Mouse (Mus musculus) testis, adult 2 months (tissue): ENCODE data around the gene Pum2. TPM values are rescaled to one million over a fixed set of nuclear protein-coding genes. Genes with fewer than 3 reads are reported as not detected.

ENCODE experiments used
- H3K27ac ChIP-seq: fragments of 200-500 bp; 2 replicates; pipeline ENCODE4 v1.5.1; 2012; ENCODE audit warnings: low read depth, low read length; ENCODE audit not compliant: control insufficient read depth, insufficient read depth
- H3K27me3 ChIP-seq: fragments of 200-500 bp; 2 replicates; pipeline ENCODE4 v1.6.1; 2012; ENCODE audit warnings: mild to moderate bottlenecking, low read length, moderate library complexity; ENCODE audit not compliant: control insufficient read depth, insufficient read depth
- H3K36me3 ChIP-seq: fragments of 200-500 bp; 2 replicates; pipeline ENCODE4 v1.6.1; 2012; ENCODE audit warnings: mild to moderate bottlenecking, low read length; ENCODE audit not compliant: control insufficient read depth, insufficient read depth
- H3K4me1 ChIP-seq: fragments of 200-500 bp; 2 replicates; pipeline ENCODE4 v1.6.1; 2012; ENCODE audit warnings: low read length; ENCODE audit not compliant: control insufficient read depth, insufficient read depth
- H3K4me3 ChIP-seq: fragments of 200-500 bp; 2 replicates; pipeline ENCODE4 v1.5.1; 2012; ENCODE audit warnings: low read depth, mild to moderate bottlenecking, low read length, moderate library complexity, mixed read lengths; ENCODE audit not compliant: control insufficient read depth
- CTCF ChIP-seq: fragments of 200-500 bp; IDR thresholded peaks from 2 replicates; pipeline ENCODE4 v1.5.1; 2012; ENCODE audit warnings: low read depth, mild to moderate bottlenecking, inconsistent platforms, low read length, moderate library complexity; ENCODE audit not compliant: control insufficient read depth, insufficient read depth, insufficient replicate concordance
- POLR2A ChIP-seq: fragments of 200-500 bp; IDR thresholded peaks from 2 replicates; pipeline ENCODE4 v1.6.1; 2012; ENCODE audit warnings: low read depth, mild to moderate bottlenecking, inconsistent platforms, low read length, moderate library complexity; ENCODE audit not compliant: control insufficient read depth
- polyA plus RNA-seq: library from polyadenylated mRNA; depleted of rRNA; stranded (reverse); fragments of >200 nt; gene quantifications from 2 replicates; pipeline ENCODE4 v1.2.3, GENCODE M21; 2012

The Pum2 gene
- polyA plus RNA-seq, 1 experiment = 32.2 TPM

DNA sequence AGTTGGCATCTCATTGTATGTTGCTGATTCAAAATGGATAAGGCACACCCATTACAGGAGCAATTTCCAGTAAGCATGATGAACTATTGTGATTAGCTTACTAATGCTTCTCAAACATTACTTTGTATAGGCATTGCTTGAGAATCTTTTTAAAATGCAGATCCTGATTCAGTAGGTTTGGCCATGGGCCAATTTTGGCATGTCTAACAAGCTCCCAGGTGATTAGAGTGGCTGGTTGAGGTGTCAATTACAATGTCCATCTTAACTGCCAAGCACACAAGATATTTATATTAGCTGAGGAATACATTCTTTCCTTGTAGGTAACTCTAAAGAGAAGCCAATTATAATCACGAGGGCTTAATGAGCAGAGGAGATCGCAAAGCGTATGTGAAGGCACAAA, 4.1 kb upstream of the Pum2 start:
- Histone ChIP-seq H3K27ac (no peak overlapping the region), H3K36me3 (no peaks in the 10 kb centered on the region), H3K4me1 (peaks cover 2% of the 10 kb centered on the region; the same call in 1 of the 2 replicates), H3K27me3 (no peaks in the 10 kb centered on the region), H3K4me3 (no peak overlapping the region)
- TF ChIP-seq POLR2A (no peak), CTCF (no peak)

DNA sequence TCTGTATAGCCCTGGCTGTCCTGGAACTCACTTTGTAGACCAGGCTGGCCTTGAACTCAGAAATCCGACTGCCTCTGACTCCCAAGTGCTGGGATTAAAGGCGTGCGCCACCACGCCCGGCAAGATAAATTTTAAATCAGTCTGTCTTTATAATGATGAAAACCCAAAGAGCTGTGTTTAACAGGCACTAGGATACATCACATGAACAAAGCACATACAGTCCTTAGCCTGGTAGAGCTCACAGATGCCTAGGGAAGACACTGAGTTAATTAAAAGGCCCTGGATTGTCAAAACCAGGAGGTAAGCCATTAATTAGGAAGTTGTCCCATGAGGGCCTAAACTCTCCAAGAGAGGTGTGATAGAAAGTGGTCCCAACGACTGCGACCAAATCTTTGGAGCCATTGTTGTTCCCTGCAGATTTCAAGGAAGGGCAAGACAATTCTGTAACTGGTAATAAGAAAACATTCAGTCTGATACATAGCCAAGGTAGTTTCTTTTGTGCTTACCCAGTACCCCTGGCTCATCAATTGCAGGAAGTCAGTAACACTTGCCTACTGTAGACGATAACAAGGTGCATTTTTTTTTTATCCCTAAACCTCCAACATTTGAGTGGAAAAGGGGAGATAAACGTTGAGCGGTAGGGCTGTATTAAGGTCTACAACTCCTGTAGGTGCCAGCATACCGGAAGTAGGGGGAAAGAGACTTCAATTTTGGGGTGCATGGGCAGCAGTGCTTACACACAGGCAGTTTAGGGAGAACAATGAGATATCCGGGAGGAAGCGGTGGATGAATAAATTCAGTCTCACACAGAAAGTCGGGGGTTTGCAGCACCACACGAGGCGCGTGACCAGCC, 587 bp upstream of the Pum2 start:
- Histone ChIP-seq H3K27me3 (no peaks in the 10 kb centered on the region), H3K4me1 (peaks cover 2% of the 10 kb centered on the region; the same call in 1 of the 2 replicates), H3K27ac (peak overlapping the region; percentile 47), H3K36me3 (no peaks in the 10 kb centered on the region), H3K4me3 (peak overlapping the region; percentile 83)
- no peak for TF ChIP-seq POLR2A
- TF ChIP-seq CTCF = no peak

GRCm38 (mm10) chr12:8674377-8674864, 487 bp downstream of the Pum2 start:
- no peaks in the 10 kb centered on the region for H3K27me3 ChIP-seq
- TF ChIP-seq POLR2A (no peak), CTCF (no peak)
- peak overlapping the region; percentile 99 for H3K4me3 ChIP-seq
- peak overlapping the region; percentile 99 for H3K27ac ChIP-seq
- no peaks in the 10 kb centered on the region for H3K36me3 ChIP-seq
- peaks cover 2% of the 10 kb centered on the region; the same call in 1 of the 2 replicates for H3K4me1 ChIP-seq

- Histone ChIP-seq H3K4me1 (peaks cover 2% of the 10 kb centered on the region; the same call in 1 of the 2 replicates), H3K4me3 (peak overlapping the region; percentile 99), H3K27ac (peak overlapping the region; percentile 82), H3K27me3 (no peaks in the 10 kb centered on the region), H3K36me3 (no peaks in the 10 kb centered on the region)
- TF ChIP-seq POLR2A = no peak
- no peak for TF ChIP-seq CTCF
Measured at GRCm38 (mm10) chr12:8674891-8675341, 982 bp downstream of the Pum2 start.

- H3K4me1 ChIP-seq = peaks cover 2% of the 10 kb centered on the region; the same call in 1 of the 2 replicates
- H3K27me3 ChIP-seq = no peaks in the 10 kb centered on the region
- H3K36me3 ChIP-seq = no peaks in the 10 kb centered on the region
- peak overlapping the region; percentile 99 for H3K4me3 ChIP-seq
- H3K27ac ChIP-seq = peak overlapping the region; percentile 36; the same call in 1 of the 2 replicates
- TF ChIP-seq CTCF (no peak), POLR2A (no peak)
Measured at GRCm38 (mm10) chr12:8675361-8675760, 1.4 kb downstream of the Pum2 start.

- Histone ChIP-seq H3K4me3 (no peak overlapping the region), H3K27me3 (no peaks in the 10 kb centered on the region), H3K27ac (no peak overlapping the region), H3K4me1 (peaks cover 2% of the 10 kb centered on the region; the same call in 1 of the 2 replicates), H3K36me3 (no peaks in the 10 kb centered on the region)
- TF ChIP-seq POLR2A = no peak
- no peak for TF ChIP-seq CTCF
Measured at GRCm38 (mm10) chr12:8676341-8676740, 2.4 kb downstream of the Pum2 start.

- H3K36me3 ChIP-seq = no peaks in the 10 kb centered on the region
Measured at GRCm38 (mm10) chr12:8677926-8678325, 4.0 kb downstream of the Pum2 start.

More at GRCm38 (mm10) chr12:8677926-8678325, 4.0 kb downstream of the Pum2 start:
- no peak overlapping the region for H3K4me3 ChIP-seq
- TF ChIP-seq CTCF = no peak
- TF ChIP-seq POLR2A = no peak
- H3K27me3 ChIP-seq = no peaks in the 10 kb centered on the region
- peaks cover 2% of the 10 kb centered on the region; the same call in 1 of the 2 replicates for H3K4me1 ChIP-seq
- no peak overlapping the region for H3K27ac ChIP-seq
